Mouse (Mus musculus): ENCODE data around the gene Epb41l1.

DNA sequence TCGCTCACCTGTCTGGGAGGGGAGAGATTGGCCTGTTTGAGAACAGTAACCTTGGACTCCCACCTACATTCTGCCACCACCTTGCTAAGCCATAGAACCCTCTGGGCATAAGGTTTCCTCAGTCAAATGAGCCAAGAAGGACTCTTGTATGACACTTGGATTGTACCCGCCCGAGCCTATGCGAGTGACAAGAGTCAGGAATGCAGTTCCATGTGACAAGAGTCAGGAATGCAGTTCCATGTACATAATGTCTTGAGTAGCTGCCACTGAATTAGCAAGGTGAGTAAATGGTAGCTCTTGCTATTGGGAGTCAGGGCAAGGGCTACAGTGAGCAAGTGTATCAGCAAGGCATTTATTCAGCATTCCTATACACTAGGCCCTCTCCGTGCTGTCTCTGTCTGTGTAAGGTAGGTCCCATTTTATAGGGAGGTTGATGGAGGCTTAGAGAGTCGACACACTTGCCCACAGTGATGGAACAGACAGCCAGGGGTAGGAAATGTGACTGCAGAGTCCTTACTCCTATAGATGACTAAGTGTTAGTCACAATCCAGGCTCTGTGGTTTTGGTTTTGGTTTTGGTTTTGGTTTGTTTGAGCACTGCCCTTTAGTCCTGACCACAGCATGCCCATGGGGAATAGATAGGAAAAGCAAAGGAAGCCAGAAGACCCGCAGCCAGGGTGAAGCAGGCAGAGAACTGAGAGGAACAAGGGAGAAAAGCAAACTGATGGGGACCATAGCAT lies 118.3 kb downstream of the Epb41l1 start:
- TF ChIP-seq POLR2A (IDR thresholded peaks at IDR 0.05; ENCODE audit: control insufficient read depth, low read depth, low read length) (no peak), CTCF (IDR thresholded peaks at IDR 0.05; ENCODE audit: control insufficient read depth, insufficient read depth, insufficient replicate concordance, low read depth, low read length) (no peak)
